In the genomic region with DNA sequence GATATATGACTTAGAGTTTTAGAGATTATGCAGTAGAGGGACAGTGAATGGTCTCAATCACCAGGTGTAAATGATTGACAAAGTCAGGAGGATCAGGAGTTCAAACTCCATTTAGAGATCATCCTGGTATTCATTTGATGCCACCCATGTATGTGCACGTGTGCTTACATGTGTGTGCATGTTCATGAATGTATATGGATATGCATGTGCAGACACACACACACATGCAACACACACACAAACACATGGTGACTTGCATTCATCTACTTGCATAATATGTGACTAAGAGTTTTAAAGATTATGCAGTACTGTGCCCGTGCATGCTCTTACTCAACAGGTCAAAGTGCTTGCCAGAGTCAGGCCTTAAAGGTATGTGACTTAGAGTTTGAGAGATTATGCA, we compare ENCODE assay signal across 19 mouse cellular contexts.
A peak's percentile ranks its signal among the peaks of the same experiment; 100 is the strongest.
DNase-seq lines count a peak whose midpoint lies in the region; ATAC-seq and TF ChIP-seq lines count a peak whose summit lies in the region.
"Had no signal": no experiment of that assay in that cellular context is flagged by ENCODE, and none has a peak within 500 bp of the region (broad histone marks: within the 10 kb centered on the region; RNA-seq: fewer than 3 reads in every experiment).

No protein-coding gene starts in this region.

- H3K9me3 ChIP-seq in kidney, embryonic 16.5 days (ENCODE audit: low read length): no peaks in the 10 kb centered on the region
- no peaks in the 10 kb centered on the region for H3K9me3 ChIP-seq in liver, embryonic 11.5 days (ENCODE audit: control insufficient read depth, low read length)
- no peaks in the 10 kb centered on the region for H3K9me3 ChIP-seq in intestine, embryonic 16.5 days (ENCODE audit: control insufficient read depth, low read length)
- H3K9me3 ChIP-seq: embryonic facial prominence, embryonic 12.5 days; forebrain, embryonic 15.5 days; heart, embryonic 15.5 days had no signal

- no peak overlapping the region for H3K27ac ChIP-seq in kidney, embryonic 16.5 days (ENCODE audit: low read length)
- H3K27ac ChIP-seq in liver, adult 2 months (replicated peaks; ENCODE audit: insufficient read depth, low read depth, low read length): no peak overlapping the region
- H3K27ac ChIP-seq in liver, embryonic 11.5 days (ENCODE audit: low read depth, low read length): no peak overlapping the region
- H3K27ac ChIP-seq in intestine, embryonic 16.5 days (ENCODE audit: low read length): no peak overlapping the region
- H3K27ac ChIP-seq: embryonic facial prominence, embryonic 12.5 days; forebrain, embryonic 15.5 days; heart, adult 2 months; heart, embryonic 15.5 days had no signal

- TF ChIP-seq CTCF in liver, adult 2 months (IDR thresholded peaks at IDR 0.05; ENCODE audit: low read depth, low read length): no peak

- ATAC-seq in kidney, embryonic 16.5 days (ENCODE audit: low FRiP score, low TSS enrichment): no peak
- ATAC-seq in liver, embryonic 11.5 days (replicated peaks; ENCODE audit: low FRiP score): no peak
- peak; percentile 98 for ATAC-seq in intestine, embryonic 16.5 days
- no peak for ATAC-seq in megakaryocyte, adult 5-6 weeks (ENCODE audit: poor library complexity, severe bottlenecking)
- ATAC-seq: forebrain, embryonic 15.5 days had no signal

- no peaks in the 10 kb centered on the region for H3K27me3 ChIP-seq in kidney, embryonic 16.5 days (ENCODE audit: insufficient read depth, low read length)
- H3K27me3 ChIP-seq in liver, adult 2 months (ENCODE audit: control insufficient read depth, insufficient read depth, low read length): no peaks in the 10 kb centered on the region
- H3K27me3 ChIP-seq in liver, embryonic 11.5 days (replicated peaks; ENCODE audit: control insufficient read depth, insufficient read depth, low read length): no peaks in the 10 kb centered on the region
- H3K27me3 ChIP-seq in intestine, embryonic 16.5 days (replicated peaks; ENCODE audit: control insufficient read depth, insufficient read depth, low read length): no peaks in the 10 kb centered on the region
- H3K27me3 ChIP-seq: embryonic facial prominence, embryonic 12.5 days; heart, embryonic 15.5 days had no signal

- DNase-seq in kidney, adult 18-20 months: peak; percentile 18
- DNase-seq in liver, adult 2 months (ENCODE audit: extremely low read depth, low read depth, low spot score): peak; percentile 86
- DNase-seq in liver, embryonic 11.5 days (ENCODE audit: low spot score): no peak
- peak; percentile 22 to 45 for DNase-seq in kidney, postnatal 36 days
- DNase-seq in thymus, postnatal 14 days: no peak
- DNase-seq: adrenal gland, postnatal 14 days; cerebellum, adult 11-12 months; cerebellum, adult 9-10 months; cerebellum, postnatal 25 days; gastrocnemius, postnatal 10 days; heart, adult 2 months; heart, postnatal 14 days had no signal

- H3K4me2 ChIP-seq in kidney, embryonic 16.5 days (replicated peaks; ENCODE audit: low read depth, low read length): no peak overlapping the region
- no peak overlapping the region for H3K4me2 ChIP-seq in liver, embryonic 11.5 days
- H3K4me2 ChIP-seq in intestine, embryonic 16.5 days (ENCODE audit: low read depth, low read length): no peak overlapping the region
- H3K4me2 ChIP-seq: embryonic facial prominence, embryonic 12.5 days; forebrain, embryonic 15.5 days; heart, embryonic 11.5 days; heart, embryonic 15.5 days had no signal

- H3K79me2 ChIP-seq in liver, adult 2 months (ENCODE audit: control insufficient read depth, insufficient read depth, low read length): no peaks in the 10 kb centered on the region

- no peak overlapping the region for H3K4me3 ChIP-seq in kidney, embryonic 16.5 days (ENCODE audit: low read length)
- no peak overlapping the region for H3K4me3 ChIP-seq in liver, adult 2 months (ENCODE audit: insufficient read depth, low read depth, low read length)
- no peak overlapping the region for H3K4me3 ChIP-seq in liver, embryonic 11.5 days (ENCODE audit: low read depth, low read length)
- H3K4me3 ChIP-seq in intestine, embryonic 16.5 days (ENCODE audit: low read length): no peak overlapping the region
- H3K4me3 ChIP-seq: embryonic facial prominence, embryonic 12.5 days; forebrain, embryonic 15.5 days; heart, adult 2 months; heart, embryonic 15.5 days had no signal

- no peak for TF ChIP-seq POLR2A in liver, adult 2 months (IDR thresholded peaks at IDR 0.05; ENCODE audit: extremely low read depth, insufficient read depth, low read length)

- no peaks in the 10 kb centered on the region for H3K4me1 ChIP-seq in kidney, embryonic 16.5 days (ENCODE audit: insufficient read depth, low read length)
- peaks cover 10% of the 10 kb centered on the region; the same call in 1 of the 2 replicates for H3K4me1 ChIP-seq in liver, adult 2 months (ENCODE audit: control insufficient read depth, insufficient read depth, low read length)
- H3K4me1 ChIP-seq in liver, embryonic 11.5 days (replicated peaks; ENCODE audit: control insufficient read depth, insufficient read depth, low read length): no peaks in the 10 kb centered on the region
- no peaks in the 10 kb centered on the region for H3K4me1 ChIP-seq in intestine, embryonic 16.5 days (ENCODE audit: control insufficient read depth, insufficient read depth, low read length)
- H3K4me1 ChIP-seq: embryonic facial prominence, embryonic 12.5 days; forebrain, embryonic 15.5 days; heart, embryonic 15.5 days had no signal

- H3K36me3 ChIP-seq in kidney, embryonic 16.5 days (ENCODE audit: insufficient read depth, low read length): no peaks in the 10 kb centered on the region
- H3K36me3 ChIP-seq in liver, adult 2 months (ENCODE audit: control insufficient read depth, insufficient read depth, low read length): no peaks in the 10 kb centered on the region
- H3K36me3 ChIP-seq in liver, embryonic 11.5 days (ENCODE audit: control insufficient read depth, insufficient read depth, low read length): no peaks in the 10 kb centered on the region
- H3K36me3 ChIP-seq in intestine, embryonic 16.5 days (ENCODE audit: control insufficient read depth, insufficient read depth, low read length): no peaks in the 10 kb centered on the region
- H3K36me3 ChIP-seq: embryonic facial prominence, embryonic 12.5 days; forebrain, embryonic 15.5 days; heart, embryonic 15.5 days had no signal

- H3K9ac ChIP-seq in kidney, embryonic 16.5 days (replicated peaks; ENCODE audit: low read length): no peak overlapping the region
- H3K9ac ChIP-seq in liver, adult 2 months (ENCODE audit: low read depth, low read length): no peak overlapping the region
- no peak overlapping the region for H3K9ac ChIP-seq in liver, embryonic 11.5 days (ENCODE audit: low read depth, low read length)
- no peak overlapping the region for H3K9ac ChIP-seq in intestine, embryonic 16.5 days (ENCODE audit: low read depth, low read length)
- H3K9ac ChIP-seq: embryonic facial prominence, embryonic 12.5 days; forebrain, embryonic 15.5 days; heart, embryonic 15.5 days had no signal

- WGBS in kidney, embryonic 16.5 days: 85% methylated on average over 2 of the region's 2 CpGs
- WGBS in liver, adult 2 months: 28% methylated on average over 2 of the region's 2 CpGs
- 74% methylated on average over 2 of the region's 2 CpGs for WGBS in liver, embryonic 11.5 days
- WGBS in intestine, embryonic 16.5 days: 81% methylated on average over 2 of the region's 2 CpGs

Comparison
In these comparisons a context has a peak if more than half of its experiments do, and no peak if none do; other contexts are left out.
1. DNase-seq: peak in kidney, adult 18-20 months (single experiment), liver, adult 2 months (single experiment) and kidney, postnatal 36 days (2 of 2); none in liver, embryonic 11.5 days (single experiment) and thymus, postnatal 14 days (single experiment).